Mouse (Mus musculus) heart, postnatal 0 days (tissue): ENCODE results near the gene Grb7.

Experiments
- CTCF ChIP-seq: IDR thresholded peaks from 2 replicates; pipeline ENCODE4 v1.5.1; 2016; ENCODE audit warnings: antibody characterized with exemption, control low read depth, low read depth
- EP300 ChIP-seq: IDR thresholded peaks from 2 replicates; pipeline ENCODE4 v1.6.1; 2016; ENCODE audit warnings: antibody characterized with exemption, low read depth

DNA sequence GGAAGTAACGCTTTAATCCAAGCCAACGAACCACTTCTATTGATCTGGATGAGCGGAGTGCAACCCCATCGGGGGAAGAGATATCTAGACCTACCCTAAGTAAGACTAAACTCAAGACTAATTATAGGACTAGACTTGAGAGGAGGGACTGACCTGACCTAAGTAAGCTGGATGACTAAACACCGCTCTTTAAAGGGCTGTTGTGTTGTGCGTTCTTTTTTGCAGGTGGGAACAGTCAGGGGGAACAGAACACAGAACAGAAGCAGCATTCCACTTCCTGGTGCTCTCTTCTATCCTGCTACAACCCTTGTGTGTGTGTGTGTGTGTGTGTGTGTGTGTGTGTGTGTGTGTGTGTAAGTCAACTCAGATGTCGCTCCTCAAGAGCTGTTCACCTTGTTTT is 45.4 kb downstream of the Grb7 start:
- TF ChIP-seq CTCF (no peak), EP300 (no peak)
